Mouse (Mus musculus) macrophage (primary cell): Measurements from ENCODE around the gene Kcnv2. TPM values are rescaled to one million over a fixed set of nuclear protein-coding genes. Genes with fewer than 3 reads are reported as not detected.

ENCODE experiments used
- H3K27ac ChIP-seq: fragments of 350-480 bp; formaldehyde crosslinking; 2 replicates; pipeline ENCODE4 v1.9.0; 2021
- H3K36me3 ChIP-seq: fragments of 350-480 bp; formaldehyde crosslinking; 2 replicates; pipeline ENCODE4 v1.9.0; 2021; ENCODE audit errors: inconsistent target
- H3K4me3 ChIP-seq: fragments of 350-480 bp; formaldehyde crosslinking; 2 replicates; pipeline ENCODE4 v1.9.0; 2021; ENCODE audit errors: inconsistent target
- H3K79me2 ChIP-seq: fragments of 350-480 bp; formaldehyde crosslinking; 2 replicates; pipeline ENCODE4 v1.9.0; 2021; ENCODE audit errors: inconsistent target
- WGBS: methylation state at CpG from one replicate; pipeline ENCODE4 v1.1.7; 2026; ENCODE audit warnings: inconsistent platforms; ENCODE audit not compliant: missing documents; 5-methylcytosine and 5-hydroxymethylcytosine counted together
- polyA plus RNA-seq: library from polyadenylated mRNA; stranded (reverse); fragments of 250-400 nt; gene quantifications from 3 replicates; pipeline ENCODE4 v1.2.4, GENCODE M21; 2018; ENCODE audit warnings: inconsistent platforms

The Kcnv2 gene
- polyA plus RNA-seq, 1 experiment from 2014 or later, result not detected

DNA sequence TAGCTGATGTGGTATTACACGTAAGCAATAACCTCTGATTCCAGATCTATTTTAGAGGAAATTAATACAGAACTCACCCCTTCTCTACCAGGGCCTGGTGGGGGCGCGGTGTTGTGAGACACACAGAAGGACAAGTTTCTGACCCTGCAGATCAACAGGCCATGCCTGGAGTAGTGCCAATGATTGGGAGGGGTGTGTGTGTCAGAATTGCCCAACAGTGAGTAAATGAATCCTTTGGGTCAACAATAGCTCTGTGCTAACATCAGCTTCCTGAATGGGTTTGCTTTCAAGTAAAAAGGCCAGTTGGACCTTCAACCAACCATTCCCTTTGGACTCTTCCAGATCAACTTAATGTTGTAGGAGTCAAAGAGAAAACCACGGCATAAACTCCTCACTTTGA, 6.3 kb downstream of the Kcnv2 start:
- H3K27ac ChIP-seq, result no peak overlapping the region
- H3K79me2 ChIP-seq, result no peaks in the 10 kb centered on the region
- 87% methylated on average over 4 of the region's 4 CpGs for WGBS
- no peaks in the 10 kb centered on the region for H3K36me3 ChIP-seq
- no peak overlapping the region for H3K4me3 ChIP-seq

DNA sequence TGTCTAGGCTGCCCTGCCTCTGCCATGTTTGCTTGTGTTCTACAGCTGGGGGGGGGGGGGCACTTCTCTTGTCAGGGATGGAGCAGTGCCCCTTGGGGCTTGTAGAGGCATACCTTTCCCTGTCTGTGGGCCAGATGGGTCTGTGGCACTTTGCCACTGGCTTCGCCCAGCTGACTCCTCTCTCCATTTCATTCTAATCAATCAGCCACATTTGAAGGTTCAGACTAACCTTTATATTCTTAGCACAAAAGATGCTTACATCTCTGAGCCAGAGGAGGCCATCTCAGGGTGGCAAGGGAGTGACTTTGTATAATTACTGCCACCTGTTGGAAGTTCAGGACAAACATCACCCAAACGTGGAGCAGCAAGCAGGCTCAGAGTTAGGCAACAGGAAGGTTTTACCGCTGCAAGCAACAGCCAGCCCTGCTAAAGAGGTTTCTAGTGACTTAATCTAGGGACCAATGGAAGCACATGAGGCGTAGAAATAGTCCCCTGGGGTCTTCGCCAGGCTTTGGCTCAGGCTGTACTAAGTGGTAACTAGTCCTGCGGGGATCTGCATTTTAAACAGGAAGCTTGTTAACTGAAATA, 9.9 kb downstream of the Kcnv2 start:
- 63% methylated on average over 6 of the region's 6 CpGs for WGBS
- H3K79me2 ChIP-seq, result no peaks in the 10 kb centered on the region
- H3K4me3 ChIP-seq, result no peak overlapping the region
- H3K27ac ChIP-seq, result no peak overlapping the region
- no peaks in the 10 kb centered on the region for H3K36me3 ChIP-seq

DNA sequence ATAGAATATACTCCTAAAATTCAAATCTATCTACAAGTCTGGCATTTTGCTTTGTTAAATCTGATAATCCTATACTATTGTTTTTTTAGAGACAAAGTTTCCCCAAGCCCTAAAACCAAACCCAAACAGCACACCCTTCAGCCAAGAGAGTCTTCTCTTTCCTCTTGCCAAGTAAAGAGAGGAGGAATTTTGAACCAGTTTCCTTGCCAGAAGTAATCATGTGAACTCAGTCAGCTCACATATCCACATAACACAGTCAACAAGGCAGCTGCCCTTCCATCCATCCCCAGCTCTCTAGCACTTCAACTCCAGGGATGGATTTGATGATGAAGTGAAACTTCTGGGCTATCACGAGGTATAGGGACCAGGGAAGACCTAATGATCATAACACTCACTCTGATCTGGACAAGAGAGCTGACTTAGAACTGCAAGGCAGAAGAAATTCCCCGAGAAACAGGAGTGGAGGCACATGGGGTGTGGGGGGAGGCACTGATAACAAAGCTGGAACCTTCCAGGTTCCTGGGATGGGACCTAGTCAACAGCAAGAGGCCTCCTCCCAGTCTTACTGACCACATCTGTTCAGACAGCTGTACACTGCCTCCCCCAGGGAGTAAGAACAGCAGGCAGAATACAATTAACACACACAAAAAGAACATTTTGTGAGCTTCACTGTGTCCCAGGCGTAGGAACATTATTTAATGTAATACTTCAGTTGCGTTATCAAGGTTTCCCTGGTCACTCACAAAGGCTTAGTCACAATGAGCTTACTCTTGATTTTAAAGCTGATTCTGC, 13.9 kb downstream of the Kcnv2 start:
- Histone ChIP-seq H3K36me3 (no peaks in the 10 kb centered on the region), H3K4me3 (no peak overlapping the region), H3K79me2 (no peaks in the 10 kb centered on the region), H3K27ac (no peak overlapping the region)
- WGBS, result 89% methylated on average over 4 of the region's 4 CpGs

DNA sequence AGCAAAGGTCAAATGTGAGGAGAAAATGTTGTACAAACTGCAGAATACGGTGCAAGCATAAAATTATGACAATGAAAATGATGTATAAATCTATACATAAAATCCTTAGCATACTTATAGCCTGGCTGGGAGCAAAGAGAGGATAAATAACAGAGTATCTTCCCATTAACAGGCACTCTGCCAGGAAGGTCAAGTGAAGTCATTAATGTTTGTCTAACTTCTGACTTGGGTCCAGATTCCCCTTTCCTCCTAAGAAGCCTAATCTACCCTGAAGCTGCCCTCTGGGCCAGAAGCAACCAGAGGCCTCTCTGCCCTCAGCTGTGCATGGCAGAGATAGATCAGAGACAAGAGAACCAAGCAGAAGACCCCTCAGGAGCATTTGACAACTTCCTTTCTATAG, 24.1 kb downstream of the Kcnv2 start:
- Histone ChIP-seq H3K27ac (no peak overlapping the region), H3K79me2 (no peaks in the 10 kb centered on the region), H3K4me3 (no peak overlapping the region), H3K36me3 (no peaks in the 10 kb centered on the region)
- 100% methylated on average over 1 of the region's 1 CpGs for WGBS

DNA sequence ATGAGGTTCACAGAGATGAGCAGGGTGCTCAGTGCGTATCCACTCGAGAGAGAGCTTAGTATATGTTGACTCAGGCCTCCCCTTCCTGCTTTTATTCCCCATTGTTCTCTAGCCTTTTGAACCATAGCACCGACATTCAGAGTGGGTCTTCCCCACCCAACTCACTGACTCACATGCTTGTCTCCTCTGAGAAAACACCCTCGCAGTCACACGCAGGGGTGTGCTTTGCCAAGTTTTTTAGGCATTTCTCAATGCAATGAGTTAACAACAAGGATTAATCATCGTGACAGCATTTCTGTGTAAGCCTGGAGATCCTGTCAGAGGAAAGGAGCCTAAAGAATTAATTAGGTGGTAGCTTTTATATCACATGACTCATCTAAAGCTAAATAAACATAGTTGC, 29.3 kb downstream of the Kcnv2 start:
- Histone ChIP-seq H3K4me3 (no peak overlapping the region), H3K79me2 (no peaks in the 10 kb centered on the region), H3K36me3 (no peaks in the 10 kb centered on the region), H3K27ac (no peak overlapping the region)
- WGBS, result 82% methylated on average over 6 of the region's 6 CpGs

DNA sequence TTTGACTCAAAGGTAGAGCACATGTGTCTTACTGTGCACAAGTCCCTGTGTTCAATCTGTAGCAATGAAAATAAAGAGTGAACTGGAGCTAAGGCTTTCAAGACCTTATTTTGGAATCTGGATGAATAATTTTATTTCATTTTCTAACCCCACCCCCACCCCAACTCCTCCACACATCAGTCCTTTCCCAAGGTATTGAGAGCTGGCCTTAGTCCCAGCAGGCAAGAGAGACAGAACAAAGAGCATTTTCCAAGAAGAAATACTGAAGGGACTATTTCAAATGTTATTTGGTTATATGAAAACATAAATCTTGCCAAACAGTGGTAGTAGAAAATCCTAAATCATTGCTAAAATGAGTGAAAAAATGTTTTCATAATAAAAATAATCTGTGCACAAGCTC, 38.0 kb downstream of the Kcnv2 start:
- H3K4me3 ChIP-seq, result no peak overlapping the region
- no peaks in the 10 kb centered on the region for H3K79me2 ChIP-seq
- H3K36me3 ChIP-seq, result no peaks in the 10 kb centered on the region
- no peak overlapping the region for H3K27ac ChIP-seq

DNA sequence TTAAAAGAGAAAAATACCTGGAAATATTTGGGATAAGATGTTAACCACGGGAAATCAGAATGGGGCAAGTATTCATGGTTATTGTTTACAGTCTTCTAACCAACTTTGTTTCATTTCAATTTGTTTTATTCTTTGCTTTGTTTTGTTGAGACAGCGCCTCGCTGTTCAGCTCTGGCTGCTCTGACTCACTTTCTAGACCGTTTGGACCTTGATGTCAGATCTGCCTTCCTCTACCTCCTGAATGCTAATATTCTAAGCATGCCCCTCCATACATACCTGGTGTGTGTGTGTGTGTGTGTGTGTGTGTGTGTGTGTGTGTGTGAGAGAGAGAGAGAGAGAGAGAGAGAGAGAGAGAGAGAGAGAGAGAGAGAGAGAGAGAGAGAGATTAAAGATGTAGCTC, 41.5 kb downstream of the Kcnv2 start:
- 69% methylated on average over 4 of the region's 4 CpGs for WGBS
- Histone ChIP-seq H3K36me3 (no peaks in the 10 kb centered on the region), H3K27ac (no peak overlapping the region), H3K79me2 (no peaks in the 10 kb centered on the region), H3K4me3 (no peak overlapping the region)

DNA sequence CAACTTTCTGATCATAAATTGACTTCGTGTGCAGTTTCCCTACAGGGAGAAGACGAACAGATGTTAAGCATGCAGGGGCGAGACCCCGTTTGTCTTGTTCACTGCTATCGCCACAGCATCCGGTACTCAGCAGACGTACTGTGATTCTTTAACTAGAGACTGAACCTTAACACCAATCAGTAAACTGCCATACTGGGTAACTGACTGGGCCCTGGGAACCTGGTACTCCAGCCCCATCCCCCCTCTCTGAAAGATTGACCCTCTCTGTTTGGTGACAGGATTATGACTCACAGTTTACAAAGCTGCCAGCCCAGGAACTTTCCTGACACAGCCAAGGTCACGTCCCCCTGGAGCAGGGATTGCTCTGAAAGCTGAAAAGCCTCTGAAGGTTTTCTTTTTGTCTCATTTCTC, 42.1 kb downstream of the Kcnv2 start:
- Histone ChIP-seq H3K4me3 (no peak overlapping the region), H3K79me2 (no peaks in the 10 kb centered on the region), H3K27ac (no peak overlapping the region), H3K36me3 (no peaks in the 10 kb centered on the region)
- WGBS, result 37% methylated on average over 8 of the region's 8 CpGs

DNA sequence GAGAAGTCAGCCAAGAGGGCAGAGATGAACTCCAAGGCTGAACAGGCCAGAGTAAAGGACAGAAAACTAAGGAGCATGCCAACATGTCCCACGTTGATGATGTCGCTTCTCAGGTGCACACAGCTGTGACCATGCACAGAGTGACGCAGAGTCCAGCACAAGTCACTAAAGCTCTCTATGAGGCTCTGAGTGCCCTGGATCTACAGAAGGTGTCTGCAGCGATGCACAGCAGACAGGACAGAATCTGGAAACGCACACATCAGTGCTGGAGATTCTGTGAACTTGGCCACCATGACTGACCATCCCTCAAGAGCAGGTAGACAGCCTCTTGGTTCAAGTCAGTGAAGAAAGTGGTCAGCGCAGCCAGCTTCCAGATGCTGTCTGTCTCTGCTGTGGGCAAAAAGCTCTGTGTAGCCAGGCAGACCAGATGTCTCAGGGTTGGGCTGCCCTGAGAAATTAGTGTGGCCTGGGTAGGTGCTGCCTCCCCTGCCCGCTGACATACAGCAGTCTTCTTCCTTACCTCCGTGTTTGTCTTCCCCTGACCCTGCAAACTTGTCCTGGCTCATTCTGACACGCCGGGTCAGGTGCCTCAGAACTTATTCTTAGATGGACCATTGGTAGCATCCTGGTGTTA, 43.8 kb downstream of the Kcnv2 start:
- Histone ChIP-seq H3K79me2 (no peaks in the 10 kb centered on the region), H3K4me3 (no peak overlapping the region), H3K36me3 (no peaks in the 10 kb centered on the region), H3K27ac (no peak overlapping the region)
- WGBS, result 95% methylated on average over 10 of the region's 10 CpGs

DNA sequence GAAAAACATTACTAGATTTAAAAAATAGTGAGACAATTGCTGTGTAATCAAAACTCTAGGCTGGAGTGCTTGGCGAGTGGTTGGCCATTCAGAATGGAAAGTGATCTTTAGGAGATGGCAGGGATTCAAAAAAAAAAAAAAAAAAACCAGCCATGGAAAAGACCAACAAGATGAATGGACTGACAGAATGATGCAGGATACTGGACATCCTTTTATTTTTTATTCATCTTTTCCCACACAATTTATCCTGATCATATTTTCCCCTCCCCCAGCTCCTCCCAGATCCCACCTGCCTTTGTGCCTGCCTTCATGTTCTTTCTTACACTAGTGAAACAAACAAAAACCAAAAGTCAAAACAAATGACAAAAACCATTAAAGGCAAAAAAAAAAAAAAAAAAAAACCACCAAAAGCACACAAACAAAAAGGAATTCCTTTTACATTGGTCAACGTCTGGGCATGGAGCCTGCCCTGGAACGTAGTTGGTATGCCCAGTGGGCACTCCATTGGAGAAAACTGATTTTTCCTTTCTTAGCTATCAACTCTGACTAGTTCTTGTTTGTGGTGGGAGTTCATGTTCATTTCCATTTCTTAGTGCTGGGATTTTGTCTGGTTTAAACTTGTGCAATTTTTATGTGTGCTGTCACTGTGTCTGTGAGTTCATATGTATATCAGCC, 47.2 kb downstream of the Kcnv2 start:
- no peak overlapping the region for H3K27ac ChIP-seq
- no peaks in the 10 kb centered on the region for H3K79me2 ChIP-seq
- no peak overlapping the region for H3K4me3 ChIP-seq
- H3K36me3 ChIP-seq, result no peaks in the 10 kb centered on the region
- 71% methylated on average over 3 of the region's 3 CpGs for WGBS

DNA sequence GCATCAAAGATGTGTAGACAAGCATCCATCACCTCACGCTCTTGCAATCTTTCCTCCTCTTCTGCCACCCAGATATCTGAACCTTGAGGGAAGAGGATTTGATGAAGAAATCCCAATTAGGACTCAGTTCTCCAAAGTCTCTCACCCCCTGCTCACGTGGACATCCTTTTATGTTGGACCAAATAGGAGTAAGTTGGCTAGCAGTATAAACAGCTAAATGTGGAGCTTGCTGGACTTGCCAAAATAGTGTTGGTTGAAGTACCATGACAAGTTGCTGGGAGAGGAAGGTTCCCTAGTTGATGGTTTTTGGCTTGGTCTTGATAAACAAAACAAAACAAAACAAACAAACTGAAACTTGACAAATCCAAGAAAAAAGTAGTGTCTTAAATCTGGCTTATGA, 47.8 kb downstream of the Kcnv2 start:
- Histone ChIP-seq H3K79me2 (no peaks in the 10 kb centered on the region), H3K36me3 (no peaks in the 10 kb centered on the region), H3K27ac (no peak overlapping the region), H3K4me3 (no peak overlapping the region)
- WGBS, result 71% methylated on average over 2 of the region's 2 CpGs

DNA sequence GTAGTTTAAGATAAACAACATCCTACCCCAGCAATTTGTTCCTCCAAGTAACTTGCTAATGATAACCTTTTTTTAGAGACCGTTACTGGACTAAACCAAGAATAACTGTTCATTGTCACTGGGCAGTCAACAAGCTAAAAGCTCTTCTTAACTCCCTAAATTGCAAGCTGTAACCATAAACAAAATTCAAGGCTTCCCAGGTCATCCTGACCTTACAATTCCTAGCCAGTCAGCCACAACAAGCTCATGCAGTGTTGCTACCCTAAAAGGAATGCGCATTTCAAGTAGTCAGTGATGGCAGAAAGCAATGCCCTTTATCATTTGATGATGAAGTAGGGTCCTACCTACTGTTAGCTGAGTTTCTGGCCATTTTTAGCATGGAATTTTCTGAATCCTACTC, 48.4 kb downstream of the Kcnv2 start:
- no peak overlapping the region for H3K4me3 ChIP-seq
- H3K36me3 ChIP-seq, result no peaks in the 10 kb centered on the region
- H3K27ac ChIP-seq, result no peak overlapping the region
- 90% methylated on average over 2 of the region's 2 CpGs for WGBS
- H3K79me2 ChIP-seq, result no peaks in the 10 kb centered on the region

DNA sequence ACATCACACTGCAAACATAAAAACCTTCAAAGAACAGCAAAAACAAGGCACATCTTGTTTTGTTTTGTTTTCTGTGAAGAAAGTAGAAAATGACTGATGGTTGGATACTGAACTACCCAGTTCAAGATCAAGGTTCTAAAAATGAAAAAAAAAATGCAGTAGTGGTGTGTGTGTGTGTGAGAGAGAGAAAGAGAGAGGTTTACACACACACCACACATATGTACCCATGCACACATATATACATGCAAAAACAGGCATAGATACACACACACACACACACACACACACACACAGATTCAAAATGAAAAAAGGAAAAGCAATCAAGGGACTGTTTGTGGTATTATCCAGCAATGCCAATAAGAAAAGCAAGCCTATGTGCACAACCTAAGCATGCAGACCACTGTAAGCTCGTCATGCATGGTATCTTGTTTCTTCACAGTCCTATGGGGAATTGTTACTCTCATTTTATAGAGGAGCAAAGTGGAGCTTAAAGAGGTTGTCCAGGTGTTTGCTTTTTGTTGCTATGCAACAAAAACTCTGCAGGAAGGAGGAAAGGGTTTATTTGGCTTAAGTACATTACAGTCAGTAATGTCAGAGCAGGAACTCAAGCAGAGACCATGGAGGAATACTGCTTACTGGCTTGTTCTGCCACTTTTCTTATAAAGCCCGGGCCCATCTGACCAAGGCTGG, 57.5 kb downstream of the Kcnv2 start:
- WGBS, result 79% methylated on average over 2 of the region's 2 CpGs
- H3K36me3 ChIP-seq, result no peaks in the 10 kb centered on the region
- no peaks in the 10 kb centered on the region for H3K79me2 ChIP-seq
- H3K4me3 ChIP-seq, result no peak overlapping the region
- H3K27ac ChIP-seq, result no peak overlapping the region

DNA sequence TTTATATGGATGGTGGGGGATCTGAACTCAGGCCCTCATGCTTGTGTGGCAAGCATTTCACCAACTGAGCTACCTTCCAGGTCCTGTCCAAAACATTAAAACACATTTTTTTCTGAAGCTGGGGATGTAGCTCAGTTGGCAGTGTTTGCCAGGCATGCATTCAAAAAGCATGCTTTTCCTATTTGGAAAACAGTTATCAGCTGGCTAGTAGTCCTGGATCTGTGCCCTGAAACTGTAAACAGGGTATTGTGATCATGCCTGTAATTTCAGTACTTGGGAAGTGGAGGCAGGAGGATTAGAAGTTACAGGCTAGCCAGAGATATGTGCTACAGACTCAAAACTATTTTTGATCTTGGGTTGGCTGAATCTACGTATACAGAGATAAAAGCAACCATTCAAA, 59.7 kb downstream of the Kcnv2 start:
- Histone ChIP-seq H3K27ac (no peak overlapping the region), H3K79me2 (no peaks in the 10 kb centered on the region), H3K36me3 (peaks cover 11% of the 10 kb centered on the region; the same call in 1 of the 2 replicates), H3K4me3 (no peak overlapping the region)
- 100% methylated on average over 1 of the region's 1 CpGs for WGBS
